Mouse (Mus musculus) adrenal gland, postnatal 25 days (tissue): ENCODE results near the gene Arhgap25. TPM values are rescaled to one million over a fixed set of nuclear protein-coding genes. Genes with fewer than 3 reads are reported as not detected.
"Not testable (repeated sequence)": the region's sequence is repeated elsewhere in the genome, so short reads cannot be mapped to it uniquely, and the experiment has no call there.

ENCODE experiments used
- DNase-seq: peaks from one replicate; pipeline ENCODE4 v3.0.0; 2021; ENCODE audit warnings: mixed read lengths
- long read RNA-seq: library from polyadenylated mRNA; stranded (forward); transcript quantifications from one replicate; pipeline ENCODE4 v2.0.0, GENCODE M21; 2021
- total RNA-seq: library from RNA; stranded (reverse); gene quantifications from 2 replicates; pipeline ENCODE4 v1.2.3, GENCODE M21; 2021

Arhgap25 gene
- total RNA-seq = 2.9 and 3.3 TPM in 2 replicates
- long read RNA-seq, partial matches to known transcripts = 1 of 4 reads
- long read RNA-seq, other reads (novel, unspliced or antisense) = 0 of 4 reads

DNA sequence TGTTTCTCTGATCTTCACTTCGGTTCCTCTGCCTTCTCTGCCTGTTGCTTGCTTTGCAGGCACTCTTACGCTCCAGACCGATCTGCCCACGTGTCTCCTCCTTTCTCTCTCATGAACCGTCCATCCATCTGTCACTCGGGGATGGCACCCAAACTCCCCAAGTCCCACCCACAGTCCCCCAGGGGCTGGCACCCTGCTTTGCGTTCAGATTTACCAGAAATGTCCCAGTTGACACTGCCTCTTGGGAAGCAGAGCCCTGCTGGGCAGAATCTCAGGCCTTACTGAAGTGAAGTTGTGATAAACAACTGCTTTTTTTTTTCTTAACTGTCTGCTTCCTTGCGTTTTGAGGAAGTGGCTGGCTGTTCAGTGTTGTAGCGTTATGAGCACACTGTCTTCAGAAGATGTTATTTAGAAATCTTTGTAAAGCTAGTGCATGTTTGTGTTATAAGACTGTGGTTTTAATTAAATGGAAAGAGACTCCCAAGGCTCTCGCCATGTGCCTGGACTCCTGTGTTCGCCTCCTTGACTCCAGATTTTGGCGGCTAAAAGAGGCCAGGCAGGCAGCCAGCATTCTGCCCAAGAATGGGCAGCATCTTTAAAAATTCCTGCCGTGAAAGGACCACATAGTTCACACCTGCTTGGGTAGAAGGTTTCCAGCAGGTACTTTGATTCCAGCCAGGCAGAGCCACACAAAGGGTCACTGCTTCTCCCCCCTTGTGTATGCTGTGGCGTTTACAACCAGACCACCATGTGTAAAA, at the start of gene Arhgap25:
Arhgap25 (minus strand) TSS at position 307 of the 758 bp plus-strand sequence.
- no peak for DNase-seq

DNA sequence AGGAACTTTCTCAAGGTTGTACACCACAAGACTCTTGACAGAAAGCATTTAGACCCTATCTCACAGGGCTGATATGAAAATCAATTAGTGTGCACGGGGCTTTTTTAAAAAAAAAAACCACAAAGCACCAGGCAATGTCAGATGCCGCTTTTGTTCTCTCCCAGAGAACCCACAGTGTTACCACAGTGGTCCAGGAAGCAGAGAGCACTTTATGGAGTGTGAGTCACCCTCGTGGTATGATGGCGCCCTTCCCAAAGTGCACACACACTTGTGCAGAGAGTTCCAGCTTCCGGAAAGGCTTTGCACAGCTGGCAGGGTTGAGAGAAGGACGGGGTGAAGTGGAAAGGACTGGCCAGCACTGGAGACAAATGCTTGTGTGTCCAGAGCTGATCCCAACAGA, 49.4 kb upstream of the Arhgap25 start:
- no peak for DNase-seq

DNA sequence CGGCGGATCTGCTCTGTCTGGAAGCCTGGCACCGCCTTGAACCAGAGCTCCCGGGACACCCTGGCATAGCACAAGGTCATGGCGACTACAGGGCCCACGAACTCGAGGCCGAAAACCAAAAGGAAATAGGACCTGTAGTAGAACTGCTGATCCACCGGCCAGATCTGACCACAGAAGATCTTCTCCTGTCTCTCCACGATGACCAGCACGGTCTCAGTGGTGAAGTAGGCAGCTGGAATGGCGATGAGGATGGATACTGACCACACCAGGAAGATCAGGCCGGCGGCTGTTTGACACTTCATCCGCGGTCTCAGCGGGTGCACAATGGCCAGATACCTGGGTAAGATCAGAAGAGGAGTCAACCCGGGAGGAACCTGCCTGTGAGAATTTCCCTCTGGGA, 48.5 kb upstream of the Arhgap25 start:
- no peak for DNase-seq

DNA sequence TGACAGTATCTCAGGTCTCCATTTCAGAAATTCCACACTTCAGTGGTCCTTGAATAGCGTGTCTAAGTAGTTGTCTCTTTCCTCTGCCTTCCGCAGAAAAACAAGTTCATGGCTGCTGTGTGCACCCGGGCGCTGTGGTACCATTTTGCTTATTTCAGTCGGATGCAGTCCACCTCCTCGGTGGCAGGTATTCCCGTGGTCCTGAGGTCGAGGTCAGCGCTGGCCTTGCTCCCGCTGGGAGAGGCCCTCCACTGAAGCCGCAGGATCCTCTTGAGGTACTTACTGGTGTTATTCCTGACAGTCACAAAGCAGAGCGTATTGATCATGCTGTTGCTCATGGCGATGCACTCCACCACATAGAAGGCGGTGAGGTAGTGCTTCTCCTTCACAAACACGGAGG, 48.0 kb upstream of the Arhgap25 start:
- no peak for DNase-seq

DNA sequence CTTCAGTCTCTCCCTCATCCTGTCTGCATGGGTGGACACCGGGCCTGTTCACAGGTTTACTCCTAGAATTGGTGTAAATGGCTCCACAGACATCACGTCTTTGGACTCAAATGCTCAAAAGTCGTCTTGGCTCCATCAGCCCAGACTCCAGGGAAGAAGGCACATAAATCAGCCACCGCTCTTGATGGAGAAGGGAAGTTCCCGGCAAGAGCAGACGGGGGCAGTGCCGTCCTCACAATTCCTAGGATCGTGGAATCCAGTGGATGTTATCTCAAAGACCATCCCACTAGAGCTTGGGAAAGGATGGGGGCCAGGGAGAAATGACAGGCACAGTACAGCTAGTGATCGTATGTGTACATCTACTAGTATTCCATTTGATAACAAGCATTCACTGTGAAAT, 45.2 kb upstream of the Arhgap25 start:
- no peak for DNase-seq

DNA sequence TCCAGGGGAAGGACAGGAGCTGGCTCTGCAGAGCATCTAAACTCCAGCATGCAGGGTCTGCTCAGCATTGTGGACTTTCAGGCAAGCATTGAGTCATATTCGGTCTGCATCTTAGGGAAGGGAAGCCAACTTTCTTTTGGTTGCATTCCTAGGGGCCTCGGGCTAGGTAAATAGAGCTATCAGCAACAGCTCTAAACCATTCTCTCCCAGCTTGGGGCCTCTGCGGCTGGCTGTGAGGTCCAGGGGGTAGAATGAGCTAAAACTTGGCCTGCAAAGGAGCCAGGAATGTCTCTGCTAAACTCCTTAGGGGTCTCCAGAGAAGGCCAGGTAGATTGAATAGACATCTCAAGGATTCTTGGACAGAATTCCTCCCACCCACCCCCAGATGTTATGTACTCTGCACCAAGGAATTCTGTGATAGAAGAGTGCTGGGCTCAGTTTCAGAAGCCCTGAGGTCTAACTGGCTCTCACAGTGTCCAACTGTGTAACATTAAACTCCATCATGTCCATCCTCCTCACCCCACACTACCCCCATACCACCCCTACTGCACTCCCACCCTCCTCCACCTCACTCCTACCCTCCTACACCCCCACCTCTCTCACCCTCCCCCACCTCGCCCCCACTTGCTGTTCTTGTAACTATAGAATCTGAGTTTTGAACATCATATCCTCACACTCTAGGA, 43.7 kb upstream of the Arhgap25 start:
- DNase-seq = no peak

DNA sequence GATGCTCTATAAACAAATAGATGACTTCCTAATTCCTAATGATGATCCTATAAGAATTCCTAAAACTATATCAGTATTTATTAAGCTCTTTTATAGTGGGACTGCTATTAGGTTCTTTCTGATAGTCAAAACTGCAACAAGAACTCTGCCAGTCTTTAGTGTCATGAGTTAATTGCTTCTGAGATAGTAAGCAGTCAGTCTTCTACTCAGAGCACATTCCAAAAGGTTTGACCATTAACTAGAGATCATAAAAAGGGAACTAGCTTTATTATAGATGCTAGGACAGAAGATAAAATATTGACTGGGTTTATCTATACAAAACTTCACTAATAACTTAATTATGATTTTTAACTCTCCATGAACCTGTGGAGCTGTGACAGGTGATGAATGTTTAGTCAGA, 38.8 kb upstream of the Arhgap25 start:
- not testable (repeated sequence) for DNase-seq

DNA sequence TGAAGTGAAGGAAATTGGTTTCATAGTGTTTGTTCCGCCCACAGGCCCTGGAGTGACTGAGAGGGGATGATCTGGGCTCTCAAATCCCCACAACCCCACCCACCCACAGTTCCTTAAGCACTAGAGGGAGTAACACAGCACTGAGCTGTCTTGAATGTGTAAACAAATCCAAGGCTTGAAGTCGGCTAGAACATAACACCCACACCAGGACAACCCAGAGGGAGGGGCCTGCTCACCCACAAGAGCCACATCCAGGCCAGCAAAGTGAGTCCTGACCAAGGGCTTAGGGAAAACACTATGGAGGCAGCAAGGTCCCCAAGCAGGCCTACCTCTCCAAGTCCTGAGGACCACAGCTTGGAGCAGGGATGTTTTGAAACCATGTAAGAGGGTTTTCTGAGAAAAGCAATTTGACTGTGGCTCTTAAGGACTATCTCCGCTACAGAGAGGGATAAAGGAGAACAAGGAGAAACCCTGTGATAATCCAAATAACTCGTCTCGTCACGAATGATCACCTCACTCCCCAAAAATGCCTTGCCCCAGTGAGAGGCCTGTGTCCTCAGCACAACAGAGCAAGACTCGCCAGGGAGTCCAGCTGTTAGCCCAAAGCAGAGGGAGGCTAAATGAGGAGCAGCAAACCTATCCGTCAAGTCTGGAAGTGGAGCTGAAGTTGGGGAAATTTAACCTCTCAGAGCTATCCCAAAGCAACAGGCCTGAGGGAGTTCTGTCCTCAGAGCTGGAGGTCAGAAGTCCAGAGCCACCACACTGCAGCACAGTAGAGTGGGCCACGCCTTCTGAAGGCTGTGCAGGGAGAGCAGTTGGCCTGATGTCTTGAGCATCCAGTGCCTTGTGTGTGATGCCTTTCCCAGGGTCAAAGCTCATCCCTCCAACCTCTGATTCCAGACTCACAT, 34.9 kb upstream of the Arhgap25 start:
- DNase-seq = no peak

DNA sequence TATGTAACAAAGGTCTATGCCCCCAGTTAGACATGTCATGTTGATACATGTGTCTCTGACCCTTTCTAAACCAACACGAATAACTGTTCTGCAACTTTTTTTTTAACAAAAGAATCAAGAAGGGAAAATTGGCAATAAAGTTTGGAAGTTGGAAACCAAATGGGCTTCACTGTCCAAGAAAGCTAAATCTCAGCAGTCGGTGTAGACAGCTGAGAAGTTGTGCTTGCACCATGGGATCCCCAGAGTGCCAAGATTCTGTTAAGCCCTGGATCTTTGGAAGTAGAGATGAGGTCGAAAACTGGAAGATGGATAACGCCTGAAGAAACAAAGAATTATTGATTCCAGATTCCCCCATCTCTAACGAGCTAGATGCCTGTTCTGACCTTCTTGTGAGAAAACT, 32.1 kb upstream of the Arhgap25 start:
- DNase-seq = no peak

DNA sequence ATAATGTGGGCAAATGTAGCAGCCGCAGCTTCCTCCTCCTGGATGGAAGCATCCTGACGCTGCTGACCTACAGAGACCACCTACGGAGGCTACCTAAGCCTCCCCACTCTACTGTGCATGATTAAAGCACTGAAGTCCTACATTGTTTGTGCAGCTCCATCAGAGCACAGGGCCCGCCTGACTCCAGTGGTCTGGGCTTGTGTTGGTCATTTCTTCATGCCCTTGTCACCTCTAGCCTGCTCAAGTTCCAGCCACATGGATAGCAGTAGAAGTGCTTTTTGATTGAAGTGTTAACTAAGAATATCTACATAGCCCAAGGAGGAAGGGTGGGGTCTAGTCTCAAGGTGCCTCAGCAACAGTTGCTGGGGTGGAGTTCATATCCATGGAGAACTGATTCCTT, 31.3 kb upstream of the Arhgap25 start:
- no peak for DNase-seq

DNA sequence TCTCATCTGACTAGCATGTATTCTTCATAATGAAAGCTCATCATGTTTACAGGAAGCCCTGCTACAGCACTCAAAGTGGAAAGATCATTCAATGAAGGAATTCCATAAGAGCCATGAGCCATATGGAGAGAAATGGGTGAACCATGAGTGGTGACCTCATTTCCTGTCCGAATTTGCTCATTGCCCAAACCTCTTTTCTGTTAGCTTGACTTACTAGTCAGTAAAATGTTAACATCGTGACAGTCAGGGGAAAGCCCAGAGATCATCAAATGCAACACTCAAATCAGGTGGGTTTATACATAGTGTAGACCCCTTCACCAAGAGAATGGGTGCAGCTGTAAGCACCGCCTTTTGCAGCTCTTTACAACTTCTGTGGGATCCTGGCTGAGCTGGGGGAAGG, 20.7 kb upstream of the Arhgap25 start:
- DNase-seq = no peak

DNA sequence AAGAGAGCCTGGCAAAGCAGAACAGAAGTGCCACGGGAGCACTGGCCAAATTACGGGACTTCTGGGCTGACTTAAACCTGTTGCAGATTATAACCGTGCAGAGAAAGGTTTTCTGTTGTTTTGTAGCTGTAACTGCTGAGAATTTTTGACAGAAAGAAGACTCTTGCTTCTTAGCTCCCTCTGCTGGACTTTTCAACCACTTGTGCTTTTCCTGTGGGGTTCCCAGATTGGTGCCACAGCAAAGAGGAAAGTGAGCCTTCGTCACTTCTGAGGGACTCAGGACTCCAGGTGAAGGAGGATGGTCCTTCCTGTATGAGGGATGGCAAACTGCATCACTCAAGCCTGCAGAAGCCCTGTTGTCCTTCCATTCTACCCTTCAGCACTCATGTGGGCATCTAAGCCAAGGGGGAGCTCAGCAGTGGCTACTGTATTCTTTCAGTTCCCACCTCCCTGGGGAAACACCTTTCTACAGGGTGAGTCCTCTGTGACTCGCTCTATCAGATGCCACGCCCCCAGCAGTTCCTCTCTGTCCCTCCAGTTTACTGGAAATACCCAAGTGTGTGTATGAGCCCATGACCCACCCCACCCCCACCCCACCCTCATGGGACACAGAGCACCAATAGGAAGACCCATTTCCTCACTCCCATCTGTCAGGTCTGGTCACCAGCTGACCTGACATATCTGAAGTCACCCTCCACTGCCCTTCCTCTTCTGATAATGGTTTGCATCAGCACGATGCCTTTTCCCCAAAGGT, 19.2 kb upstream of the Arhgap25 start:
- no peak for DNase-seq

DNA sequence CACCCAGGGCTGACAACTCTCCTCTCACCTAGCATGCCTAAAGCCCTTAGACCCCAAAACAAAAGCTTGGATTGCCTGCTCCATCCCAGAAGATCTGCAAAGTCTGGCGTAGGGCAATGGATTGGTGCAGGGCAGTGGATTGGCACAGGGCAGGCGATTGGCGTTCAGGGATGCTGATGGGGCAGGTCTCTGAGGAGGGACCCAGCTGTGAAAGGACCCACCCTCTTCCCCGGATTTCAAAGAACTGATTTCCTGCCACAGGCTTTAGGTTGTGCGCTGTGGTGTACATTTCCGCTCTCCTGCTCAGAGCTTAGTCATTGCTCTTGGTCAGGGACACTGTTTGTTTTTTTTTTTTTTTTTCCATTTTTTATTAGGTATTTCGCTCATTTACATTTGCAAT, 14.8 kb upstream of the Arhgap25 start:
- DNase-seq = no peak

DNA sequence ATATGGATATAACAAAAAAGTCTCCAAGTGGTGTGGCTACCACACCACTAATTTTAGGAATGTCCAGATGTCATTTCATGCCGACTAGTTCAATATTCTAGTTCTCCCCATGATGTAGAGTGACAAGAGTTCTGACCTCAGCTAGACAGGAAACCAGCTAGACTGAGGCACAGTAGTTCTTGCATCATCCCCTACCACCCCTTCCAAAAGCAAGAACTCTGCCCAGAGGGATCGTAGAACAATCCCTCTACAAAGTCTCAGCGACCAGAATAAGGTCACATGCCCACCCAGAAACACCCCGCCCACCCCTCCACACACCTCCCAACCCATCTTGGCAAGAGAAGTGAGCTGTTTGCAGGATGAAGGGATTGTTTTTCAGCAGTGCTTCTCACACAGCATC, 14.4 kb upstream of the Arhgap25 start:
- no peak for DNase-seq

DNA sequence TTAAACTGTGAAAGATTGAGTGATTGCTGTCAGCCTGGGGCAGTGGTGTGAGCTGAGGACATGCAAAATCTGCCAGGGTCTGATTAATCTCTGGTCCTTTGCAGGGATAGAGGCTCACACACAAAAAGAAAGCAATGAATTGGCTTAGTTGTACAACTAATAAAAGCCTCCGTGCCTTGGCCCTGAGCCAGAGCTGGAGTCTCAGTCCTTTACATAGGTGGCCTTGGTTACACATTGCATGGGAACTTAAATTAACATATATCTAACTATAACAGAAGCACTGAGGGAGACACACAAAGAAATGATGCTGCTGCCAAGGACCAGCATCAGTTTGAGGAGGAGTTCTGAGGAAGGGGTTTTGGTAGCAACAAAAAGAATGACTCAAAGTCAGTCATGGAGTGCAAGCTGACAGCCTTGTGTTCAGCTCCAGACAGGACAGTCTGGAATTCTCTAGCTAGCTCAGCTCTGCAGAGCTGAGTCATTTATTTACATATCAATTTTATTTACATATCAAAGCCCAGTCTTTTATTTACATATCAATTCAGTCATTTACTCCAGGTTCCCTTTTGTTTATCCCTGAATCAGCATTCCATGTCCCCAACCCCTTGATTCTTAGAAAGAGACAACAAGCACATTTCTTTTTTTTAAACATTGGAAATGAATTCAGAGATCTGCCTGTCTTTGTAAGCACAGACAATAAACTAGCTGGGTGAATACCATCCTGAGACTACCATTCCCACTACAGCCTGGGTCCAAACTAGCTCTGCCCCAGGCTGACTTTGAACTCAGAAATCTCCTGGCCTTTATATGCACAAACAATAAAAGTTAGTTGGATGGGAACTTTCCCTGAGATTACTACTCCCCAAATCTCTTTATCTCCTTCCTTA, 12.5 kb upstream of the Arhgap25 start:
- DNase-seq = no peak

DNA sequence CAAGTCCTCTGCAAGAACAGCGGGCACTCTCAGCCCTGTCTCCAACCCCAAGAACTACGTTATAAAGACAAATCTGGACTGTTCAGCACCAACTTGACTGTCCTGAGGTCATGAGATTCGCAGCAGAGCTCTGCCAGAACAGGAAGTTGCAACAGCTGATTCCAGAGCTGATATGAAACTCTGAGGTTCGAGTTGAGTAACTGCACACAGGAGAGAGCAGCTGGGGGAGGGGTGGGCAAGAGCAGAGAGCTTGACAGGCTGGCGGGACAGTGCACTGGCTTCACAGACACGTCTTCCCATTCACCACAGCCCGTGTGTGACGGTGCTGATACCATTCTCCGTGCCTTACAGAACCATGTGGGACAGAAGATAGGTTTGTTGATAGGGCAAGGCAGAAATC, 9.0 kb upstream of the Arhgap25 start:
- DNase-seq = peak; percentile 18

DNA sequence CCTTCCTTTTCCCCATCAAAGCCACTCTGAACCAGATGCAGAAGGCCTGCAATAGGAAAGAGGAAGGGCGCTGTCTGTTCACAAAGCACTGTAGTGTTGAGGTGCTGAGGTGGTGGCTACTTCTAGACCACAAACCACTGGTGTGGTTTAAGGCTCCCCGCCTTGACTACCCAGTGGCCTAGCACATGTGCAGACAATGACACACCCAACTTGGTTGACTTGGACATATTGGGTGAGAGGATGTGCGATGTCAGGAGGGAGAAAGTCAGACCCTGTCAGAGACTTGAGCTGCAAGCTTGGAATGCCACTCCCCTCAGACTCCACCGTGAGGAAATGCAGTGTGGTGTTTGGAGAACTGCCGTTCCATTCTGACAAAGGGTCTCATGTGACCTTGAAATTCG, 8.1 kb upstream of the Arhgap25 start:
- DNase-seq = no peak

DNA sequence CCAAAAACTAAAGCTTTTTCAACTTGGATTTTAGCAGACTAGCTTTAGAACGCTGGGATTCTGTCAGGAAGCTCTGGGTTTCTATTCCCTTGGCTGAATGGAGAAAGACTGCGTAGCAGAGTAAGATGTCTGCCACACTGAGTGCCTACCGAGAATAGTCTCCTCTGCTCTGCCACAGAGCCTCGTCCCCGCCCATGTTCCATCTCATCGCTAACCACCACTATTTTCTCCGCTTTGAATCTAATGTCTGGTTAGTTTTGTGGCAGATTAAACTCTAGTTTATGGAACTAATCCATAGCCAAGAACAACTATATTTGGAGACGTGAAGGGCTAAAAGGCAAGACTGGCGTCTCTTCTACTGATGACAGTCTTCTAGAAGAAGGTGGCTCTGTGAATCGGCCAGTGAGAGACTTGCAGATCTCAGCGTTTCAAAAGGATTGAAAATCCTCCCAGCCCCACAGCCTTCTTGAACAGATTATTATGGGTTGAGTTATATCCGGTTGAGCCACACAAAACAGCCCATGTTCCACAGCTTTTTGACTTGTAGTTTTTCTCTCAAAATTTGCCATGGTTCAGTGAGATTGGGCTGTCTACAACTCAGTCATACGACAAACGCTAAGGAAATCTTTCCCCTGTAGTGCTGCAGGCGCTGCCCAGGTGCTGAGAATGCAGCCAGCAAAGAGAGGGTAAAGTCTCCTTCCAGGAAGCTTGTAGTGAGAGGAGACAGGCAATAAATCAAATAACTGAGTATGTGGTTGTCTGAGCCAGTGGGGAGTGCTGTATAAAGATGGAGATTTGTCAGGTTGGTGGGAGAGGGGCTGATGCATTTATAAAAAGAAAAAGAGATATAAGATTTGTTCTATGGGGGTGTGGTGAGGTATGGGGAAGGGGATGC, 5.6 kb upstream of the Arhgap25 start:
- no peak for DNase-seq

DNA sequence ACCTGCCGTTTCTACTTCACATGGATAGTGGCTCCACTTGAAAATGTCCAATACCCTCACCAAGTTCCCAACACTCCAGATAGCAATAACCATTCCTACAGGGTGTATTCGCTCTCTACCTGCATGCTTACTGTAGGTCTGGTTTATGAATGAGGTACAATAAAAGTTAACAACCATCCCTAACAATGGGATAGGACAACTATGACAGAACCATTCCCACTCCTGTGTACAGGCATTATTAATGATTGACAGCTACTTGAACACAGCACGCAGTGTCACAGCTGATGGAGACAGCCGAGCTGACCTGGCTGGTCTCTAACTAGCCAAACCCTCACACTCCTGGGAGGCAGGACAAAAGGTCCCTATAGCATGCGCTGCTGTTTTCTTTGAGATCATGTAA, 4.6 kb upstream of the Arhgap25 start:
- DNase-seq = no peak

DNA sequence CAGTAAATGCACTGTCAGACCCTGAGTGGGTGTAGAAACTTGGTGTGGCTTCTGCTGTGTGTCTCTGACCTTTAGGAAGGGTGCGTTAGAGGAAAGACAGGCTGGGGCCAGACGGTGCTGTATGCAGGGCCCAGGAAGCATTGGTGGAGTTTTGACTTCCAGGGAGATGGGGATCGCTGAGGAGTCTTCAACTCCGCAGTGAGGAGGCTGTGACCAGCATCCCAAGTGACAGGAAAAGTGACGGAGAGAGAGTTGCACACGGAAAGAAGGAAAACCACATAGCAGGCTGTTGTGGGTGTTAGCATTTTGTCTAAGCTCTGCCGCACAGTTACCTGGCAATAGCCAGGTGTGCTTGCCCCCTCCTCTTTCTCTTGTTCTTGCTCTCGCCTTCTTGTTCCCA, 3.2 kb upstream of the Arhgap25 start:
- DNase-seq = no peak
